Mouse (Mus musculus): ENCODE measurements around the gene Sgsm1. TPM values are rescaled to one million over a fixed set of nuclear protein-coding genes. Genes with fewer than 3 reads are reported as not detected.

Sgsm1 gene
- polyA plus RNA-seq, 1 experiment from 2014 or later = 3.7 TPM

DNA sequence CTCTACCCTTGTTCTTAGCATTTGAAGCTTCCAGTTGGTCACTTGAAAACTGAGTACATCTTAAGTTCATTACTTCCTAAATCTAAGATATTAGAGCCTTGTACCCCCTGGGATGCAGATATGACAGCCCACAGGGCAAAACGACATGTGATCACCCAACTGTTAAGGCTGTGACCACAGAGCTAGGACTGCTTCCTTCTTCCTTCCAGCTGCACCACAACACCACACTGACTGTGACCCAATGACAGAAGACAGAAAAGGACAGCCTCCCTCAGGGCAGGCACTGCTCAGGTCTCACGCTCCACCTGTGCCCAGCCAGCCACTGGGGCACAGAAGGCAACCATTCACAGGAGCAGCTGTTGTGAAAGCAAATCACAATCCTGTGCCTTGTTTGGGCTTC lies 26.9 kb downstream of the Sgsm1 start:
- ATAC-seq (replicated peaks; ENCODE audit: low FRiP score, low read depth) (no peak), DNase-seq (ENCODE audit: low spot score) (no peak)
- H3K9me3 ChIP-seq (replicated peaks; ENCODE audit: low read length) = no peaks in the 10 kb centered on the region
- no peak overlapping the region for H3K4me3 ChIP-seq (replicated peaks; ENCODE audit: low read depth, low read length)
- no peaks in the 10 kb centered on the region for H3K36me3 ChIP-seq (ENCODE audit: insufficient read depth, low read length)
- TF ChIP-seq CTCF (IDR thresholded peaks at IDR 0.05; ENCODE audit: low read depth) = no peak
- peaks cover 8% of the 10 kb centered on the region; the same call in 1 of the 2 replicates for H3K27me3 ChIP-seq (ENCODE audit: insufficient read depth, low read length)
- H3K27ac ChIP-seq = no peak overlapping the region
- 55% methylated on average over 2 of the region's 2 CpGs for WGBS
- H3K4me2 ChIP-seq (ENCODE audit: low read length) = no peak overlapping the region
- H3K9ac ChIP-seq (ENCODE audit: low read depth, low read length) = no peak overlapping the region
- peaks cover 4% of the 10 kb centered on the region; the same call in 1 of the 2 replicates for H3K4me1 ChIP-seq (replicated peaks; ENCODE audit: insufficient read depth, low read length)

DNA sequence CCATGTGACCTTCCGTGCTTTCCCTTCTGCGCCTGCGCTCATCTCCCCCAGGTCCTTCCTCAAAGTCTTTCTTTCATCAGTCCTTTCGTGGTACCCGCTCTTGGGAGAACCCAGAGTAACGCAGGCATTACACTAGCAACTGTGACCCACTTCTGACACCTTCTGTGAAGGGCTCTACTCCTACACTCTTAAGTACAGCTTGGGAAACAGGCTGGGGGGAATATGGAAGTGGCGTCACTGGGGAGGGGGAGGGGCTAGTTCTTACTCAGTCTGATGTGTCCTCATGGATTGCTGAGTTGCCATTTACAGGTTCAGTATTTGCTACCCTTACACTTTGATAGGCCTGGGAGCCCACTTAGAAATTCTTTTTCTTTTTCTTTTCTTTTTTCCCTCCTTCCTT lies 29.0 kb downstream of the Sgsm1 start:
- DNase-seq (ENCODE audit: low spot score) (no peak), ATAC-seq (replicated peaks; ENCODE audit: low FRiP score, low read depth) (no peak)
- no peaks in the 10 kb centered on the region for H3K27me3 ChIP-seq (ENCODE audit: insufficient read depth, low read length)
- H3K4me2 ChIP-seq (ENCODE audit: low read length) = no peak overlapping the region
- no peaks in the 10 kb centered on the region for H3K9me3 ChIP-seq (replicated peaks; ENCODE audit: low read length)
- no peak overlapping the region for H3K9ac ChIP-seq (ENCODE audit: low read depth, low read length)
- WGBS = 86% methylated on average over 7 of the region's 7 CpGs
- H3K36me3 ChIP-seq (ENCODE audit: insufficient read depth, low read length) = no peaks in the 10 kb centered on the region
- H3K4me3 ChIP-seq (replicated peaks; ENCODE audit: low read depth, low read length) = no peak overlapping the region
- no peak for TF ChIP-seq CTCF (IDR thresholded peaks at IDR 0.05; ENCODE audit: low read depth)
- no peaks in the 10 kb centered on the region for H3K4me1 ChIP-seq (replicated peaks; ENCODE audit: insufficient read depth, low read length)
- H3K27ac ChIP-seq = no peak overlapping the region

DNA sequence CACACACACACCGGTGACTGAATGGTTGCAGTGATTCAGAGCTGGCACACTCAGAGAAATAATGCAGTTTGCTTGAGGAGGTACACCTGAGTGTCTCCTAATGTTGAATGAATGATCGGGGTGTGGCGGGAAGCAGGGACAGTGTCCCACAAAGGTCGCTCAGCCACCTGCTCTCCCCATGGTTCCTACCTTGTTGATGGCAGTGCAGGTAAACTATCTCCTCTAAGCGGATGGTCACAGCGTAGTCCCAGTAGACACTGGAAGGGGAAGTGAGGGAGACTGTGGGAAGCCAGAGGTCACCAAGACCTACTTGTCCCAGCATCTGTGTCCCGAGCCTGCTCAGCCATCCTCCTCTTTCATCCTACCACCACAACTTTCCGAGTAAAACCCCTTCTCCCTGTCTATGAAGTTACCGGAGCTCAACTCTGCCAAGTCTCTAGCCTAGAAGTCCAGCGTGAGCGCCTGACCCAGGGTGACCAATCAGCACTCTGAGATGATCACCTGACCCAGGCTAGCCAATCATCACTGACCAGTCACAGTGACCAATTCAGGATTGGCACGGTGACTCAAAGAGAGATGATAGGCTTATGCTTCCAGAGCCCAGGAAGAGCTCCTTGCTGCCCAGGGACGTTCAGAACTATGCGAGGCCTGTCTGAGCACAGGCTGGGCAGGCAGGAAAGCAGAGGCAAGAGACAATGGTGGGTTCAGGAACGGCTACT lies 30.3 kb downstream of the Sgsm1 start:
- peak overlapping the region; percentile 51 for H3K4me2 ChIP-seq (ENCODE audit: low read length)
- peak overlapping the region; percentile 17; the same call in 1 of the 2 replicates for H3K4me3 ChIP-seq (replicated peaks; ENCODE audit: low read depth, low read length)
- no peaks in the 10 kb centered on the region for H3K4me1 ChIP-seq (replicated peaks; ENCODE audit: insufficient read depth, low read length)
- H3K9ac ChIP-seq (ENCODE audit: low read depth, low read length) = peak overlapping the region; percentile 35; the same call in 1 of the 2 replicates
- DNase-seq (ENCODE audit: low spot score) (peak; percentile 71), ATAC-seq (replicated peaks; ENCODE audit: low FRiP score, low read depth) (peak; percentile 87)
- 29% methylated on average over 15 of the region's 15 CpGs for WGBS
- no peaks in the 10 kb centered on the region for H3K9me3 ChIP-seq (replicated peaks; ENCODE audit: low read length)
- H3K27ac ChIP-seq = no peak overlapping the region
- H3K27me3 ChIP-seq (ENCODE audit: insufficient read depth, low read length) = no peaks in the 10 kb centered on the region
- no peaks in the 10 kb centered on the region for H3K36me3 ChIP-seq (ENCODE audit: insufficient read depth, low read length)
- no peak for TF ChIP-seq CTCF (IDR thresholded peaks at IDR 0.05; ENCODE audit: low read depth)

DNA sequence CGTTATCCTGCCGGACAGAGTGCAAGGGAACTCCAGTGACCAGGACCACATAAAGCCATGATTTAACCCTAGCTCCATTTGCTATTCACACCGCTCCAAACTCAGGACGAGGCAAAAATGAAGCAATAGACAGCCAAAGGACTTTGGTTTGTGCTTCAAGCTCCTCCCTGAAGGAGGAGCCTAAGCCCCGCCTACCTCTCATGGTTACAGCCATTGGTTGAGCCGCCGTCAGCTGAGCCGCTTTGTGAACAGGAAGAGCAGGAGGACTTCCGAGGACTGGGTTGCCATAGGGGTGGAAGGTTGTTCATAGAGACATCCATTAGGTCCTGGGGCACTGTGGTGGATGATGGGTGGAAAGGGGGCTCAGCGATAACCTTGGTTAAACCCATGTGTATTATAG lies 34.7 kb downstream of the Sgsm1 start:
- 74% methylated on average over 10 of the region's 10 CpGs for WGBS
- no peak overlapping the region for H3K9ac ChIP-seq (ENCODE audit: low read depth, low read length)
- no peaks in the 10 kb centered on the region for H3K27me3 ChIP-seq (ENCODE audit: insufficient read depth, low read length)
- no peak overlapping the region for H3K4me3 ChIP-seq (replicated peaks; ENCODE audit: low read depth, low read length)
- ATAC-seq (replicated peaks; ENCODE audit: low FRiP score, low read depth) = no peak
- no peaks in the 10 kb centered on the region for H3K9me3 ChIP-seq (replicated peaks; ENCODE audit: low read length)
- DNase-seq (ENCODE audit: low spot score) = no peak
- H3K27ac ChIP-seq = no peak overlapping the region
- TF ChIP-seq CTCF (IDR thresholded peaks at IDR 0.05; ENCODE audit: low read depth) = no peak
- no peaks in the 10 kb centered on the region for H3K4me1 ChIP-seq (replicated peaks; ENCODE audit: insufficient read depth, low read length)
- H3K36me3 ChIP-seq (ENCODE audit: insufficient read depth, low read length) = no peaks in the 10 kb centered on the region
- H3K4me2 ChIP-seq (ENCODE audit: low read length) = no peak overlapping the region

- no peak overlapping the region for H3K4me2 ChIP-seq (ENCODE audit: low read length)
- no peaks in the 10 kb centered on the region for H3K36me3 ChIP-seq (ENCODE audit: insufficient read depth, low read length)
- ATAC-seq (replicated peaks; ENCODE audit: low FRiP score, low read depth) (no peak), DNase-seq (ENCODE audit: low spot score) (peak; percentile 36)
- H3K27me3 ChIP-seq (ENCODE audit: insufficient read depth, low read length) = no peaks in the 10 kb centered on the region
- H3K27ac ChIP-seq = no peak overlapping the region
- no peak for TF ChIP-seq CTCF (IDR thresholded peaks at IDR 0.05; ENCODE audit: low read depth)
- no peak overlapping the region for H3K4me3 ChIP-seq (replicated peaks; ENCODE audit: low read depth, low read length)
- no peaks in the 10 kb centered on the region for H3K9me3 ChIP-seq (replicated peaks; ENCODE audit: low read length)
- no peaks in the 10 kb centered on the region for H3K4me1 ChIP-seq (replicated peaks; ENCODE audit: insufficient read depth, low read length)
- WGBS = 60% methylated on average over 11 of the region's 11 CpGs
- no peak overlapping the region for H3K9ac ChIP-seq (ENCODE audit: low read depth, low read length)
Measured at GRCm38 (mm10) chr5:113271207-113271811, 39.3 kb downstream of the Sgsm1 start.

DNA sequence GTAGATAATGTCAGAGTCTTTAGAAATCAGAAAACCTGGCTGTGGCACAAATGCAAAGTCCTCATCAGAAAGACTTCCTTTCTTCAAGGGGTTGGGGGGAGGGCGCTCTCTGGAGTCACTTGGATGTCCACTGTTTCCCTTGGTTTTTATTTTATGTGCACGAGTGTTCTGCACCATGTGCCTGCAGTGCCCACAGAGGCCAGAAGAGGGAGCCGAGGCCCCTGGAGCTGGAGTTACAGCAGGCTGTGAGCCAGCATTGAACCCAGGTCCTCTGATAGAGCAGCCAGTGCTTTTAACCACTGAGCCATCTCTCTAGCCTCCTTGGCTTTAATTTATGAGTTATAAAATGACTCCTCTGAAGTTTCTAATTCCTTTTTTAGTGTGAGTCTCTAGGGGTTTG lies 40.5 kb downstream of the Sgsm1 start:
- Histone ChIP-seq H3K27ac (no peak overlapping the region), H3K36me3 (ENCODE audit: insufficient read depth, low read length) (no peaks in the 10 kb centered on the region), H3K4me1 (replicated peaks; ENCODE audit: insufficient read depth, low read length) (no peaks in the 10 kb centered on the region), H3K4me3 (replicated peaks; ENCODE audit: low read depth, low read length) (no peak overlapping the region), H3K9ac (ENCODE audit: low read depth, low read length) (no peak overlapping the region), H3K27me3 (ENCODE audit: insufficient read depth, low read length) (no peaks in the 10 kb centered on the region), H3K4me2 (ENCODE audit: low read length) (no peak overlapping the region), H3K9me3 (replicated peaks; ENCODE audit: low read length) (no peaks in the 10 kb centered on the region)
- DNase-seq (ENCODE audit: low spot score) = no peak
- peak; percentile 43; the same call in 1 of the 2 replicates for TF ChIP-seq CTCF (IDR thresholded peaks at IDR 0.05; ENCODE audit: low read depth)
- WGBS = 82% methylated on average over 3 of the region's 3 CpGs
- ATAC-seq (replicated peaks; ENCODE audit: low FRiP score, low read depth) = no peak

All from kidney, postnatal 0 days (tissue).